Mouse (Mus musculus) liver, adult 2 months (tissue): ENCODE measurements around the gene Cpa2.

ENCODE experiments used
- CTCF ChIP-seq: fragments of 200-500 bp; IDR thresholded peaks from 2 replicates; pipeline ENCODE4 v1.5.1; 2011; ENCODE audit warnings: low read depth, low read length, control low read depth
- POLR2A ChIP-seq: fragments of 200-500 bp; IDR thresholded peaks from 2 replicates; pipeline ENCODE4 v1.6.1; 2011; ENCODE audit warnings: low read length, control low read depth; ENCODE audit not compliant: insufficient read depth; ENCODE audit errors: extremely low read depth

DNA sequence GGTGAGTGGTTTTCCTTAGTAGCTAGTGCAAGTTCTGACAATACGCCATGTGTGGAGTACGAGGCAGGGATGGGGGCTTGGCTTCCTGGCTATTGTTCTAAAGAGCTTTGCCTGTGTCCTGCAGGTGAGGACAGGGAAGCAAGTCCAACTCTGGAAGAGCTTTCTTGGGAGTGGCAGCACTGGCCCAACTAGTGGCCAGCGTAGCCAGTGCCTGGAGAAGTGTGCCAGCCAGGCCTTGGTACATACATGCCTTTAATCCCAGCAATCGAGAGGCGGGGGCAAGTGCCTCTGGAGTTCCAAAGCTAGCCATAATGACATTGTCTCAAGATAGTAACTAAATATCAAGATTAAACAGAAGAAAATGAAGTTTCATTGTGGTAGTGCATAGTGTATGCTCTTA lies 31.1 kb upstream of the Cpa2 start:
- TF ChIP-seq CTCF (no peak), POLR2A (no peak)
